Mouse (Mus musculus) gastrocnemius, adult 18-20 months (tissue): ENCODE measurements around the gene Atp1a4. TPM values are rescaled to one million over a fixed set of nuclear protein-coding genes. Genes with fewer than 3 reads are reported as not detected.
A peak's percentile ranks its signal among the peaks of the same experiment; 100 is the strongest.
"Not testable (repeated sequence)": the region's sequence is repeated elsewhere in the genome, so short reads cannot be mapped to it uniquely, and the experiment has no call there.

Experiments used
- DNase-seq: peaks from one replicate; pipeline ENCODE4 v3.0.0; 2021; ENCODE audit warnings: low spot score
- total RNA-seq, 2 experiments: library from RNA; stranded (reverse); gene quantifications; 2 replicates each; pipeline ENCODE4 v1.2.3; 2021

Atp1a4 gene
- total RNA-seq, 2 experiments from 2014 or later = 0.40 to 0.43 TPM

- peak; percentile 62 for DNase-seq
Observed at GRCm38 (mm10) chr1:172281522-172282254, 23.5 kb upstream of the Atp1a4 start.

GRCm38 (mm10) chr1:172279768-172280509, 21.7 kb upstream of the Atp1a4 start:
- DNase-seq = peak; percentile 3

DNA sequence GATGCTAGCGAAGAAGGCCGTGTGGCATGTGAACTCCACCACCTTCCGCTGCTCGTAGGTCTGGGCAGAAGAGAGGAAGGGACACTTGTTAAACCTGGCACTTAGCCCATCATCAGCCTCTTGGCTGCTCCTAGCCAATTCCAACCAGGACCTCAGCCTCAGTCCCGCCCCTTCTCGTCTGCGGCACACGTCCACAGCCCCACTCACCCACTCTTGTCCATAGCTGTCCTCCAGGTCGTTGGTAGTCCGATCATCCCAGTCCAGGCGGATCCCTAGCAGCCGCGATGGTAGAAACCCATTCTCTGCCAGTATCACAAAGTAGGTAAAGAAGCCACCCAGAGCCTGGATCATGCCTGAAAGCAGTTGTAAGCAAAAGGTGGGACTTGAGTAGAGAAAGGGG, 20.1 kb upstream of the Atp1a4 start:
- DNase-seq = peak; percentile 9

GRCm38 (mm10) chr1:172277172-172277571, 19.0 kb upstream of the Atp1a4 start:
- DNase-seq = peak; percentile 4

- no peak for DNase-seq
Observed at GRCm38 (mm10) chr1:172274547-172274946, 16.3 kb upstream of the Atp1a4 start.

GRCm38 (mm10) chr1:172274116-172274515, 15.9 kb upstream of the Atp1a4 start:
- DNase-seq = no peak

GRCm38 (mm10) chr1:172273386-172273785, 15.2 kb upstream of the Atp1a4 start:
- DNase-seq = peak; percentile 71

DNA sequence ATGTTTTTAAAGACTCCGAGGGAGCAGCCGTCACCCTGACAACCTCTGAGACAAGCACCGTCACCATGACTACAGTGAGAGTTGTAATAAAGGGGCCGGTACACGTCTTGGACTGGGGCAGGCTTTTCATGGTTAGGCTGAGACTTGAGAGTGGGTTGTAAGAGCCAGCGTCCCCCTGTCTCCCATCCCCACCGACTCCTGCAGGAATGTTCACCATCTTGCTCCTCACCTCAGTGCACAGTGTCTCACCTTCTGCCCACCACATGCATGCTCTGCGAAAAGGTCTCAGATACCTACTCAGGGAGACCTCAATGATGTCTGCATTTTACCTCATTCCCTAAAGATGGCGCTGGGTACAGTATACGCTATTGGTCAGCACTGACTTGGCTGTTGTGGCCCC, 13.6 kb upstream of the Atp1a4 start:
- DNase-seq = peak; percentile 10

DNA sequence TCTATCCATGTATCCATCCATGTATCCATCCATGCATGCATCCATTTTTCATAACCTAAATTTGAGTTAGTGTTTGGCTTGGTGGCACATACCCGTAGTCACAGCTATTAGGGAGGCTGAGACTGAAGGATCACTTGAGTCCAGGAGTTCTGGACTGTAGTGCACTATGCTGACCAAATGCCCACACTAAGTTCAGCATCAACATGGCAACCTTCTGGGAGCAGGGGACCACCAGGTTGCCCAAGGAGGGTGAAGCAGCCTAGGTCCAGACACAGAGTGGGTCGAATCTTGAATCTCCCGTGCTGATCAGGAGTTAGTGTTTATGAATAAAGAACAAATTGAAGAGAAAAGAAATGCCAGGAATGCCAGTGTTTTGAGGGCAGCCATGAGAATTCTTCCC, 13.0 kb upstream of the Atp1a4 start:
- no peak for DNase-seq

DNA sequence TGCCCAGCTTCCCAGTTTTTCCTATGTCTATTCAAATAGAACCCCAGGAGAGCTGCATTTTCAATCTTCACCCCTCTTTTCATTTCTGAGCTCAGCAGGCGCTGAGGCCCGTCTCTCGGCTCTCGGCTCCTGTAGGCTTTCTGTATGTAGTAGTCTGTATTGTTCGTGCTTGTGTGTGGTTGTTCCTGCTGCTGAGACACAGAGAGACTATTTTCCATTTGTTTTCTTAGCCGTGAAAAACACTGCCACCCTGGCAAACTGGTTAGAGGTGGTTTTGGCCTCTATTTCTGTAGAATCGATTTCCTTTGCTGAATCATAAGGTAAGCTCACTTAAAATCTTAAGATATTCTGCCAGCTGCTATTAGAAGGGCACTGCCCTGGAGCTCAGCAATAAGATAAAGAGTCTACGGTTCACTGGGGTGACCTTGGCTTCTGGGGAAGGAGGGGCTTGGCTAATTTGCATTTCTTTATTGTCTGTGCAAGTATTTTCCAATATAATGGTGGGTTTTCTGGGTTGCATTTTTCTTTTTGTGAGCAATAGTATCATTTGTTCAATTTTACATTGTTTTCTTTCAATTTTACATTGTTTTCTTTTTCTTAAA, 3.4 kb upstream of the Atp1a4 start, which contains the start of gene Igsf8:
Igsf8 (plus strand) TSS at position 165 of the 602 bp plus-strand sequence.
- no peak for DNase-seq

GRCm38 (mm10) chr1:172247679-172248078, 10.5 kb downstream of the Atp1a4 start:
- DNase-seq = peak; percentile 37

GRCm38 (mm10) chr1:172247216-172247615, 11.0 kb downstream of the Atp1a4 start:
- DNase-seq = no peak

DNA sequence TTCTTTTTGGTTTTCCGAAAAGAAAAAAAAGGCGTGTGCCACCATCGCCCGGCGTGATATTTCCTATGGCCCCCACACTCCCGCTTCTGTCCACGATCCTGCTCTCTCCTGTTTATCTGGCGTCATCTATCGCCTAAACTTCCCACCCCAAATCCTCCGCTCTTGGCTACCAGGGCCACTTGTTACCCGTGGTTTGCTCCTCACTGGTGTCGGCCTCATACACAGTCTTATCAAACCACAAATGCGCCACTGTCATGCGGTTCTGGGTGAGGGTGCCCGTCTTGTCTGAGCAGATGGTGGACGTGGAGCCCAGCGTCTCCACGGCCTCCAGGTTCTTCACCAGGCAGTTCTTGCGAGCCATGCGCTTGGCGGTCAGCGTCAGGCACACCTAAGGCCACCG, 13.6 kb downstream of the Atp1a4 start:
- DNase-seq = not testable (repeated sequence)

GRCm38 (mm10) chr1:172243547-172244205, 14.5 kb downstream of the Atp1a4 start:
- peak; percentile 81 for DNase-seq

- DNase-seq = peak; percentile 65
Observed at GRCm38 (mm10) chr1:172242401-172242800, 15.8 kb downstream of the Atp1a4 start.

DNA sequence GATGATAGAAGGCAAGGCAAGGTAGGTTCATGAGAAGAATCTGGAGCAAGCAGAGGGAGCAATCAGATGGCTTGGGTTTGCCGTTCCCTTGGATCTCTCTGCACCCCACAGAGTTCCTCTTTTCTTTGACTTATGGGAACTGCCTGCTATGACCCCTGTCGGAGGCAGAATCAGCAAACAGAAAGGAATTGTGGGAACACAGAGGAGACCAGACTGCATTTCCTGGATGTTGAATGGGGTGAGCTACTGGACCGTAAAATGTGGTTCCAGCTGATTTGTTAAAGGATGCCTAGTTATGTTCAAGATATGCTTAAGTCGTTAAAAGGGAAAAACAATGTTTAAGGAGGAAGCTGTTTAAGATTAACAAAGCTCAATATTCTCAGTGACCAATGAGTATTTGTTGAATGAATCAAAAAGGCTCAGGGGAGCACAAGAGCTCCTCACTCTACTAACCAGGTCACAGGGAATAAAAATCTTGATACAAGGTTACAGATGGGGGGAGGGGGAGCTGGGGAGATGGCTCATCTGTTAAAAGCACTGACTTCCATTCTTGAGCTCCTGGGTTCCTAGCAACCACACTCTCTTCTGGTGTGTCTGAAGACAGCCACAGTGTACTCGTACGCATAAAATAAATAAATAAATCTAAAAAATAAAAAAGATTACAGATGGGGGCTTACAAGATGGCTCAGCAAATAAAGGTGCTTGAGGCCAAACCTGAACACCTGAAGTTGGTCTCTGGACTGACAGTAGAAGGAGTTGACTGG, 17.1 kb downstream of the Atp1a4 start:
- no peak for DNase-seq

- DNase-seq = no peak
Observed at GRCm38 (mm10) chr1:172229215-172229614, 29.0 kb downstream of the Atp1a4 start.

- no peak for DNase-seq
Observed at GRCm38 (mm10) chr1:172228209-172228608, 30.0 kb downstream of the Atp1a4 start.

GRCm38 (mm10) chr1:172221297-172222063, 36.7 kb downstream of the Atp1a4 start:
- DNase-seq = peak; percentile 62

- peak; percentile 92 for DNase-seq
Observed at GRCm38 (mm10) chr1:172220414-172220813, 37.8 kb downstream of the Atp1a4 start.
